Mouse (Mus musculus) kidney, postnatal 10 days (tissue): ENCODE results near the gene Ppm1l.

Experiments used
- DNase-seq: peaks from one replicate; pipeline ENCODE4 v3.0.0; 2021; ENCODE audit warnings: mixed read lengths

Gene Ppm1l

GRCm38 (mm10) chr3:69606923-69607322 lies 290.3 kb downstream of the Ppm1l start:
- no peak for DNase-seq

GRCm38 (mm10) chr3:69607468-69607867 lies 290.8 kb downstream of the Ppm1l start:
- DNase-seq: peak; percentile 37

- no peak for DNase-seq
These were observed 291.2 kb downstream of the Ppm1l start for GRCm38 (mm10) chr3:69607909-69608308.
